Mouse (Mus musculus): Measurements from ENCODE around the gene Prkce.

Prkce gene

GRCm38 (mm10) chr17:86364349-86365075 is 196.9 kb downstream of the Prkce start:
- DNase-seq (ENCODE audit: low read depth, low spot score), result peak; percentile 47

- peak; percentile 86 for DNase-seq (ENCODE audit: low read depth, low spot score)
These were observed 199.3 kb downstream of the Prkce start for GRCm38 (mm10) chr17:86366919-86367318.

GRCm38 (mm10) chr17:86367676-86368075 is 200.1 kb downstream of the Prkce start:
- DNase-seq (ENCODE audit: low read depth, low spot score), result no peak

GRCm38 (mm10) chr17:86370106-86370742 is 202.6 kb downstream of the Prkce start:
- DNase-seq (ENCODE audit: low read depth, low spot score), result no peak

GRCm38 (mm10) chr17:86371101-86371561 is 203.5 kb downstream of the Prkce start:
- peak; percentile 82 for DNase-seq (ENCODE audit: low read depth, low spot score)

- no peak for DNase-seq (ENCODE audit: low read depth, low spot score)
These were observed 208.8 kb downstream of the Prkce start for GRCm38 (mm10) chr17:86376389-86376788.

- DNase-seq (ENCODE audit: low read depth, low spot score), result no peak
These were observed 210.3 kb downstream of the Prkce start for GRCm38 (mm10) chr17:86377863-86378262.

- no peak for DNase-seq (ENCODE audit: low read depth, low spot score)
These were observed 211.0 kb downstream of the Prkce start for GRCm38 (mm10) chr17:86378611-86379010.

- DNase-seq (ENCODE audit: low read depth, low spot score), result peak; percentile 63
These were observed 212.0 kb downstream of the Prkce start for GRCm38 (mm10) chr17:86379405-86380137.

GRCm38 (mm10) chr17:86381464-86381863 is 213.9 kb downstream of the Prkce start:
- no peak for DNase-seq (ENCODE audit: low read depth, low spot score)

- DNase-seq (ENCODE audit: low read depth, low spot score), result no peak
These were observed 215.3 kb downstream of the Prkce start for GRCm38 (mm10) chr17:86382885-86383284.

- DNase-seq (ENCODE audit: low read depth, low spot score), result no peak
These were observed 216.4 kb downstream of the Prkce start for GRCm38 (mm10) chr17:86383699-86384572.

- peak; percentile 69 for DNase-seq (ENCODE audit: low read depth, low spot score)
These were observed 224.9 kb downstream of the Prkce start for GRCm38 (mm10) chr17:86392475-86392874.

GRCm38 (mm10) chr17:86393191-86393590 is 225.6 kb downstream of the Prkce start:
- DNase-seq (ENCODE audit: low read depth, low spot score), result no peak

GRCm38 (mm10) chr17:86397097-86397496 is 229.5 kb downstream of the Prkce start:
- DNase-seq (ENCODE audit: low read depth, low spot score), result no peak

GRCm38 (mm10) chr17:86397647-86398046 is 230.1 kb downstream of the Prkce start:
- no peak for DNase-seq (ENCODE audit: low read depth, low spot score)

GRCm38 (mm10) chr17:86398226-86398625 is 230.6 kb downstream of the Prkce start:
- no peak for DNase-seq (ENCODE audit: low read depth, low spot score)

- DNase-seq (ENCODE audit: low read depth, low spot score), result no peak
These were observed 232.4 kb downstream of the Prkce start for GRCm38 (mm10) chr17:86400032-86400431.

- peak; percentile 93 for DNase-seq (ENCODE audit: low read depth, low spot score)
These were observed 237.4 kb downstream of the Prkce start for GRCm38 (mm10) chr17:86404795-86405501.

- DNase-seq (ENCODE audit: low read depth, low spot score), result no peak
These were observed 238.1 kb downstream of the Prkce start for GRCm38 (mm10) chr17:86405644-86406043.

Data from brain, adult 2 months (tissue).